Mouse (Mus musculus) heart, embryonic 11.5 days (tissue): ENCODE measurements around the gene Slc24a3. TPM values are rescaled to one million over a fixed set of nuclear protein-coding genes. Genes with fewer than 3 reads are reported as not detected.
A peak's percentile ranks its signal among the peaks of the same experiment; 100 is the strongest.

Experiments
- ATAC-seq: fragments of 200-750 bp; cut with Nextera tagmentation; replicated peaks from 2 replicates; pipeline ENCODE4 v1.8.0; 2017; ENCODE audit warnings: moderate library complexity; ENCODE audit not compliant: insufficient number of reproducible peaks, low FRiP score, low TSS enrichment
- H3K27ac ChIP-seq: fragments of 300-500 bp; sonication (generic); 2 replicates; pipeline ENCODE4 v1.5.1; 2014; ENCODE audit warnings: mild to moderate bottlenecking, low read depth, low read length
- H3K27me3 ChIP-seq: fragments of 300-500 bp; sonication (generic); 2 replicates; pipeline ENCODE4 v1.6.1; 2014; ENCODE audit warnings: mild to moderate bottlenecking, low read length, mixed read lengths; ENCODE audit not compliant: control insufficient read depth, insufficient read depth
- H3K36me3 ChIP-seq: fragments of 300-500 bp; sonication (generic); 2 replicates; pipeline ENCODE4 v1.6.1; 2014; ENCODE audit warnings: mild to moderate bottlenecking, low read length, moderate library complexity, mixed read lengths; ENCODE audit not compliant: control insufficient read depth, insufficient read depth
- H3K4me1 ChIP-seq: fragments of 300-500 bp; sonication (generic); 2 replicates; pipeline ENCODE4 v1.6.1; 2014; ENCODE audit warnings: low read length; ENCODE audit not compliant: control insufficient read depth, insufficient read depth
- H3K4me2 ChIP-seq: fragments of 300-500 bp; sonication (generic); 2 replicates; pipeline ENCODE4 v1.6.1; 2014; ENCODE audit warnings: mild to moderate bottlenecking, moderate library complexity
- H3K4me3 ChIP-seq: fragments of 300-500 bp; sonication (generic); 2 replicates; pipeline ENCODE4 v1.5.1; 2014; ENCODE audit warnings: low read depth, low read length
- H3K9ac ChIP-seq: fragments of 300-500 bp; sonication (generic); 2 replicates; pipeline ENCODE4 v1.6.1; 2014; ENCODE audit warnings: mild to moderate bottlenecking, low read depth, low read length, moderate library complexity
- H3K9me3 ChIP-seq: fragments of 300-500 bp; sonication (generic); replicated peaks from 2 replicates; pipeline ENCODE4 v1.6.1; 2016; ENCODE audit warnings: low read length; ENCODE audit not compliant: control insufficient read depth
- WGBS: fragments of 180-500 bp; shearing (Covaris S2); extraction: QIAGEN DNeasy Blood & Tissue Kit; methylation state at CpG from one replicate; pipeline ENCODE4 v1.1.7; 2014; ENCODE audit not compliant: insufficient replicate concordance; 5-methylcytosine and 5-hydroxymethylcytosine counted together
- polyA plus RNA-seq: library from polyadenylated mRNA; unstranded; fragments of >200 nt; fragmentation: Nextera tagmentation; extraction: Ambion mirVana; gene quantifications from 2 replicates; pipeline ENCODE4 v1.2.1, GENCODE M21; 2014

Gene Slc24a3
- polyA plus RNA-seq, 1 experiment from 2014 or later = 1.7 TPM

DNA sequence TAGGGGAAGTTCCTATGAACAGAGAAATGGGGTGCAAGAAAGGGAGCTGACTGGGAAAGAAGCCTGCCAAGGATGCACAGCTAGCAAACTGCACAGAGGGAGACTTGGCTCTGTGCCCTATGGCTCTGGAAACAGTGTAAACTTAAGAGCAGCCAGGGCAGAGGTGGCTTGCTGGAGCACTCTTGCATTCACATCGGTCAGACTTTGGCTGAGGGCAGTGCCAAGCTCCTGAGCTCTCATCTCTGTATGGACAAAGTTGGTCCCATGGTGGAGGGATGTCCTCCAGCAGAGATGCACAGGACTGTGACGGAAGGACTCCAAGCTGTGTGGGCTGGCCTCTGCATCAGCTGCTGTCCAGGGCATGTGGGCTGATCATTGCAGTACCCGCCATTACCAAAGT is 516.0 kb downstream of the Slc24a3 start:
- Histone ChIP-seq H3K9me3 (no peaks in the 10 kb centered on the region), H3K9ac (no peak overlapping the region), H3K27me3 (no peaks in the 10 kb centered on the region), H3K36me3 (no peaks in the 10 kb centered on the region), H3K4me3 (no peak overlapping the region), H3K4me2 (no peak overlapping the region), H3K4me1 (peaks cover 7% of the 10 kb centered on the region; the same call in 1 of the 2 replicates), H3K27ac (0 out of 2 replicates have a peak overlapping the region, but pooled peaks have one; percentile 35)
- ATAC-seq = no peak
- WGBS = 66% methylated on average over 3 of the region's 3 CpGs

DNA sequence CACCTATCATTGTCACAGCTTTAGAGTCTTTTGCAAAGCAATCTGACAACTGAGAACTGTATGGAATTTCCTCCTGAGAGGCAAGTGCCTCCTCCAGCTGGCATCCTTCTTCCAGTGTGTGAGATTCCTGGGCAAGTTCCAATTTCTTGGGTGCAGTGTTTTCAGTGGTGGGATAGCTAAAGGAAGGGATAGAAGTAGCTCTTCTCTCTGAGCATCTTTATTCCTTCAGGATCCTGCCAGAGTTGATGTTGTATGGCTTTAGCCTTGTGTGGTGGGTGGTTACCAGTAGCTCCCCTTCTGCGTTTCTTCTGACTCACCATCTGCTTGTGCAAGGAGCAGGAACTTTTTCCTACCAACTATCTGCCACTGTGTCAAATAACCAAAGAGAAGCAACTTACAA is 516.6 kb downstream of the Slc24a3 start:
- no peak overlapping the region for H3K4me3 ChIP-seq
- no peak overlapping the region for H3K9ac ChIP-seq
- WGBS = 72% methylated on average over 1 of the region's 1 CpGs
- H3K4me1 ChIP-seq = peaks cover 7% of the 10 kb centered on the region; the same call in 1 of the 2 replicates
- no peaks in the 10 kb centered on the region for H3K27me3 ChIP-seq
- H3K4me2 ChIP-seq = no peak overlapping the region
- no peak overlapping the region for H3K27ac ChIP-seq
- H3K9me3 ChIP-seq = no peaks in the 10 kb centered on the region
- no peak for ATAC-seq
- H3K36me3 ChIP-seq = no peaks in the 10 kb centered on the region

DNA sequence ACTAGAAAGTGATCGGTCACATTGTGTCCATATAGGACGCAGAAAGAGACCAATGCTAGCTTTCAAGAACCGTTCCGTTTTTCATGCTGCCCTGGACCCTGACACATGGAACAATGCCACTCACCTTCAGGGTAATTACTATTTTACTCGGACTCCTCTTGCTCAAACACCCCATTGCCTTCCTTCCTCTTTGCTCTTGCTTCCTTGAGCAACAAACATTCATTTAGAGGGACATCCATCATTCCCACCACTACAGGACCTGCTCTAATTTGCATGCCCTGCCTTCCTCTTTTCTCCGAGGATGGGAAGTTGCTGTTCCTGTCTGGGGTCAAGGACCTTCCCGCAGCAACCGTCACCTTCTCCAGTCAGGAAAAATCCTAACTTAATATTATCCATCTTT is 517.3 kb downstream of the Slc24a3 start:
- Histone ChIP-seq H3K36me3 (no peaks in the 10 kb centered on the region), H3K4me2 (no peak overlapping the region), H3K4me1 (peaks cover 7% of the 10 kb centered on the region; the same call in 1 of the 2 replicates), H3K9ac (no peak overlapping the region), H3K4me3 (no peak overlapping the region), H3K27me3 (no peaks in the 10 kb centered on the region), H3K27ac (no peak overlapping the region), H3K9me3 (no peaks in the 10 kb centered on the region)
- WGBS = 77% methylated on average over 8 of the region's 8 CpGs
- ATAC-seq = no peak

DNA sequence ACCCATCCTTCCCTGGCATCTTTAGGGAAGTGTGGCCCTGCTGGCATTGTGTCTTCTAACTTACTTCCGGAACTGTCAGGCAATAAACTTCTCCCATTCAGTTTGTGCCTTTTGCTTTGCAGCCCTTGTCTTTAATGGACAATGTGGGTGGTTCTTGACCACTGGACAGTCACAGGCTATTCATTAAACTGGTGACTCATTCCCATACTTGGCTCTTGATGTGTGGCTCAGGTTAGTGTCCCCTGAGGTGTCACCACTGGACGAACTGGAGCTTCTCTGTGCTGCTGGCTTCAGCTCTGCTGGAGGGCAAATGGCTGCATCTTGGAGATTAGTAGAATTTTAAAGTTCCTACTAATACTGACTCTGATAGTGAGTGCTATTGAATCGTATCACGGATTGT is 518.5 kb downstream of the Slc24a3 start:
- 79% methylated on average over 4 of the region's 4 CpGs for WGBS
- no peaks in the 10 kb centered on the region for H3K9me3 ChIP-seq
- no peaks in the 10 kb centered on the region for H3K27me3 ChIP-seq
- no peak overlapping the region for H3K4me2 ChIP-seq
- no peak overlapping the region for H3K27ac ChIP-seq
- peaks cover 7% of the 10 kb centered on the region; the same call in 1 of the 2 replicates for H3K4me1 ChIP-seq
- ATAC-seq = no peak
- H3K9ac ChIP-seq = no peak overlapping the region
- H3K4me3 ChIP-seq = no peak overlapping the region
- no peaks in the 10 kb centered on the region for H3K36me3 ChIP-seq

DNA sequence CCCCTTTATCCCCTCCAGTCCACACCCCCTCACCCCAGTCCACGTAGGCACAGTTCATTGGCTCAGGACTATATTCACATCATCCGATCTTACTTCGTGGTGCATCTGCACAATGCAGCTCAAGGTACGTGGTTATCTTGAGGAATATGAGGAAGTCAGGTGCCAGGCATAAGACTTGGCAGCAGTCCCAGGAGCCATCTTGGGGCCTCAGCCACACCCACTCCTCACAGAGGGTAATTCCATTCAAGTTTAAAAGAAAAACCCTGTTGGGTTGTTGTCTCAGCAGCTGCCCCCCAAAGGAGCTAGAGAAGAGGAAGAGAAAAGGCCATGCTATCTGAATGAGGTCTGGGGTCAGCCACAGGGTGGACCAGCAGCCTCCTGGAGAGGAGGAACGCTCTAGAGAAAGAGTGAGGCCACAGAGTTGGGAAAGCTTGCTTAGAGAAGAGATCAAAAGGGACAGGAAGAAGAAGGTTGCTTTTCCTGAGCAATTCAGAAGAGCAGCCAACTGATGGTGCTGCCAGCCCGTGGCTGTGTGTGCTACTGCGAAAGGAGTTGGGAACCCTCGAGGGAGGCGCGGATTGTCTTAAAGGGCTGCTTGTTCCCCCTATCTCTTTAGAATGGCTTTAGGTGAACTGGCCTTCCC is 523.9 kb downstream of the Slc24a3 start:
- Histone ChIP-seq H3K27ac (no peak overlapping the region), H3K9ac (no peak overlapping the region), H3K9me3 (no peaks in the 10 kb centered on the region), H3K4me1 (no peaks in the 10 kb centered on the region), H3K4me2 (no peak overlapping the region), H3K4me3 (no peak overlapping the region), H3K36me3 (no peaks in the 10 kb centered on the region), H3K27me3 (no peaks in the 10 kb centered on the region)
- 79% methylated on average over 10 of the region's 10 CpGs for WGBS
- ATAC-seq = no peak
